Mouse (Mus musculus): ENCODE data around the gene Ttll6.

Gene Ttll6

DNA sequence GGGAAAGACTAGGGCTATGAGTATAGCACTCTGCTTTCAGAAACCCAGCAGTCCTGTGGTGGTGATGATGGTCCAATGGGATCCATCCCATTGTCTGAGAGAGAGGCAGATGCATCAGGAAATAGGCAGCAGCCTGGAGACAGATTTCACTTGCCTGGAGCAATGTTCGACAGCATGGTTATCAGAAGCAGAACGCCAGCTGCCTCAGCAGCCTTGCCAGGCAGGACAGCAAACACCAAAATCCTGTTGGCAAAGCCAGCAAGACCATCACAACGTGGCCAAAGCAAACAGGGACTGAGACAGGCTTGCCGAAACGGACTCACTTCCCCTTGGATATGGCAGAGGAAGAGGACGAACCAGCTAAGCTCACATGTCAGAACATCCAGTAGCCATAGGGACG, 35.4 kb downstream of the Ttll6 start:
- no peak for DNase-seq (ENCODE audit: low read depth)

GRCm38 (mm10) chr11:96170711-96171379, 37.3 kb downstream of the Ttll6 start:
- DNase-seq (ENCODE audit: low read depth) = no peak

DNA sequence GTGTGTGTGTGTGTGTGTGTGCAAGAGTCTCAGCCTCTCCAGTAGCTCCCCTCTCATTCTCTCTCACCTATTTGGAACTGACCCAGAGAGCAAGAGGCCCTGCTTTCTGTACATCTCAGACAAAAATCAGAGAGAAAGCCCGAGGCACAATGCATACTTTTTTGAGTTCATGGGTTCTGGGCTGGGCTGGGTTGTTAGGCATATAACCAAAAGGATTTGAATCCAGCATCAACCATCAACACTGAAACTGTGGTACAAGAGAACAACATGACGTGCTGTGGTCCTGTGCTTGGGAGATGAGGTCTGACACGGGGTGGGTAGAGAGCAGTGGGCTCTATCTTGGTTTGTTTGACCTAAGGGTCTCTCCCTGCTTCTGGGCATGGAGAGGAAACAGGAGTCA, 38.0 kb downstream of the Ttll6 start:
- no peak for DNase-seq (ENCODE audit: low read depth)

DNA sequence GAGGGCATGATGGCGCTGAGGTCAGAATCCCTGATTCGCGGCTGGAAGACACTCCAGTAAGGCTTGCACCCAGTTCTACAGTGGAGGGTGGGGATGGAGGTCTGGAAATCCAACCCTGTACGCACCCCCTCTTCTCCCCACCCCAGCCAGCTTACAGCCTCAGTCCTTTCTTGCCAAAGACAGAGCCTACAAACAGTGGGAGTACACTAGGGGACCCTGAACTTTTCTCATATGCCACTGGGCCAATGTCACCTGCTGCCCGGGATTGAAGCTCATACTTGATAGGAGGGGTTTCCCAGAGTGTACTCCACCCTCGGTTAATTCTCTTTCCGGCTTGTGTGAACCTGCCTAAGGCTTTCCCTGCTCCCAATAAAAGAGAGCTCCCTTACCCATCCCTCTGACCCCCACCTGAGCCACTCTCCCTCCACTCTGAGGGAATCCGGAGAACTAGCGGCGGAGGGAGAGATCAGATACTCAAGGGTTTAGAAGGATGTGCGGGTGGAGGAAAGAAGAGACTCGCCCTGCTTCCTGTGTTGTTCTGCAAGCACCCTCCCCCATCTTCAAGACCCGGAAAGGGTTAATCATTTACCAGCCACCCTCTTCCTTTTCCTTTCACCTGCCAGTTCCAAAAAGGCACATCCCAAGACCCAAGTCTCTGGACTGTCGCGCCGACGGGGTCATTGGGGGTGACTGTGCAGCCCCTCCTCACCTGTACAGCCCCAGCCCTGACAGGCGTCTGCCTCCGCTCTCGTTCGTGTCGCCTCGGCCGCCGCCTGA, 39.1 kb downstream of the Ttll6 start:
- DNase-seq (ENCODE audit: low read depth) = peak; percentile 54

GRCm38 (mm10) chr11:96173288-96173840, 39.8 kb downstream of the Ttll6 start:
- DNase-seq (ENCODE audit: low read depth) = no peak

- no peak for DNase-seq (ENCODE audit: low read depth)
These were observed 41.3 kb downstream of the Ttll6 start for GRCm38 (mm10) chr11:96174881-96175280.

DNA sequence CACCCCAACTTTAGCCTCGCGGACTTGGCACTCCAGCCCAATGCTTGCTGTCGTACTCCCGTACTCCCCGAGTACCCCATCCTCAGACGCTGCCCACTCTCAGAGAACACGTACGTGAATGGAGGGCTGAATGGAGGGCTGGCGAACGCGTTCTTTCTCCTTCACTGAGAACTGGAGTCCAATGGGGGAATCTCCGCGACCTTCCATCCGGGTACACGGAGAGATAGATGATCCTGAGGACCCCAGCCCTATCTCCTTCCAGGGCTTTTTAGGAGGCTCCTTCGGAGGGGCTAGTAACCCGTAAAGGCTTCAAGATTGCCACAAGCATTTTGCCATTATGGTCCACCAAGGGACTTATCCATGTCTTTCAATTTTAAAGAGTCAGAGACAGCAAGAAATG, 41.9 kb downstream of the Ttll6 start:
- no peak for DNase-seq (ENCODE audit: low read depth)

- DNase-seq (ENCODE audit: low read depth) = no peak
These were observed 42.5 kb downstream of the Ttll6 start for GRCm38 (mm10) chr11:96175951-96176530.

DNA sequence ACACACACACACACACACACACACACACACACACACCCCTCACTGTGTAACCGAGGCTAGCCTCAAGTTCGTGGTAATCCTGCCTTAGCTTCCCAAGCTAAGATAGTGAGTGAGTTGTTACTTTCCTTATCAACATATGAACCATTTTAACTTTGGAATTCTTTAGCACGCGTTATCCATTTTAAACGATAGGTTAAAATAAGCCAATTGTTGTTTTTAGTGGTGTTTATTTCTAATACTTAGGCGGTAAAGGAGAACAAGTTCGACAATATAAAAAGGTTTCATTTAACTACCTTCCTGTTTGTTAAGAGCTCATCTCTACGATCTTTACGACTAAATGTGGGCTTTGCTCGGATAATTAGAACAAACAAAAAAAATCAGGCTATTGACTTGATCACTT, 43.3 kb downstream of the Ttll6 start:
- no peak for DNase-seq (ENCODE audit: low read depth)

DNA sequence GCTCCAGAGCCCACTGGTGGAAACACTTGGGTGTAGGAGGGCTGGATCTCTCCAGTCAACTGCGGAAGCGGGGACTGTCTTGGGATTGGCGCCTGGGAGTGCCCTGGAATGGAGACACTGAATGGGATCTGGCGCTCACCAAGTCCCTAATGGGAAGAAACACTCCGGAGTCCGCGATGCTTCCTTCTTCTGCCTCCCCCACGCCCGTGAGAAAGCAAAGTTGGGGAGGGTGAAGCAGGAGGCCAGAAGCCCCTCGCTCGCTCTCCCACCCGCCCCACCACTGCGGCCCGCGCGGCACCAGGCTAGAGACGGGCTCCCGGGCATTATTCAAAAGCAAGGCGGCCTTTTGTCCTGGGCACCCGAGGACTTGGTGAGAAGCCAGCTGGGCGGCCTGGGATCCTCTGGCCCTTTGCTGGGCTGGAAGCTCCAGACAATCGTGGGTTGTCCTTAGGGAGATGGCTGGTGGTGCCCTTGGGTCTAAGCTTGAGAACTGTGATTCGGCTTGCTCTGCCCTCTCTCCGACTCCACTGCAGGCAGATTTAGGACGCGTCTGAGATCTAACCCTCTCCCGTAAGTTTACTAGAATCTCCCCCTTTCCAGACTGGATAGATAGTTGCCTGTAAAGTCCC, 44.1 kb downstream of the Ttll6 start:
- no peak for DNase-seq (ENCODE audit: low read depth)

- no peak for DNase-seq (ENCODE audit: low read depth)
These were observed 44.8 kb downstream of the Ttll6 start for GRCm38 (mm10) chr11:96178356-96178755.

GRCm38 (mm10) chr11:96178911-96179503, 45.4 kb downstream of the Ttll6 start:
- no peak for DNase-seq (ENCODE audit: low read depth)

DNA sequence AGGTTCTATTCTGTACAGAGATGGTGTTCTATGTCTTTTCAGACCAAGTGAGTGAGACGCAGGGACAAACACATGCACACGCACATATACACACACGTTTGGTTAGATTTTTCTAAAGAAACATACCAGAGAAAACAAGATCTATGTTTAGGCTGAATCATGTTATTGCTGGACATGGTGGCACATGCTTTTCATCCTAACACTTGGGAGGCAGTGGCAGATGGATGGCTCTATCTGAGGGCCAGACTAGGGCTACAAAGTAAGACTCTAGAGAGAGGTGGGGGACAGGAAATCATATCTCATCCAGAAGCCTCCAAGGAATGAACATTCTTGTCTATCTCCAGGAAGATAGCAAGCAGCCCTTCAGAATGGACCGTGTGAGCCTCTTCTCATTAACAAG, 47.5 kb downstream of the Ttll6 start:
- DNase-seq (ENCODE audit: low read depth) = no peak

- DNase-seq (ENCODE audit: low read depth) = no peak
These were observed 50.6 kb downstream of the Ttll6 start for GRCm38 (mm10) chr11:96184233-96184632.

GRCm38 (mm10) chr11:96187321-96187720, 53.7 kb downstream of the Ttll6 start:
- DNase-seq (ENCODE audit: low read depth) = no peak

GRCm38 (mm10) chr11:96189810-96190522, 56.4 kb downstream of the Ttll6 start:
- no peak for DNase-seq (ENCODE audit: low read depth)

- no peak for DNase-seq (ENCODE audit: low read depth)
These were observed 57.5 kb downstream of the Ttll6 start for GRCm38 (mm10) chr11:96191132-96191531.

DNA sequence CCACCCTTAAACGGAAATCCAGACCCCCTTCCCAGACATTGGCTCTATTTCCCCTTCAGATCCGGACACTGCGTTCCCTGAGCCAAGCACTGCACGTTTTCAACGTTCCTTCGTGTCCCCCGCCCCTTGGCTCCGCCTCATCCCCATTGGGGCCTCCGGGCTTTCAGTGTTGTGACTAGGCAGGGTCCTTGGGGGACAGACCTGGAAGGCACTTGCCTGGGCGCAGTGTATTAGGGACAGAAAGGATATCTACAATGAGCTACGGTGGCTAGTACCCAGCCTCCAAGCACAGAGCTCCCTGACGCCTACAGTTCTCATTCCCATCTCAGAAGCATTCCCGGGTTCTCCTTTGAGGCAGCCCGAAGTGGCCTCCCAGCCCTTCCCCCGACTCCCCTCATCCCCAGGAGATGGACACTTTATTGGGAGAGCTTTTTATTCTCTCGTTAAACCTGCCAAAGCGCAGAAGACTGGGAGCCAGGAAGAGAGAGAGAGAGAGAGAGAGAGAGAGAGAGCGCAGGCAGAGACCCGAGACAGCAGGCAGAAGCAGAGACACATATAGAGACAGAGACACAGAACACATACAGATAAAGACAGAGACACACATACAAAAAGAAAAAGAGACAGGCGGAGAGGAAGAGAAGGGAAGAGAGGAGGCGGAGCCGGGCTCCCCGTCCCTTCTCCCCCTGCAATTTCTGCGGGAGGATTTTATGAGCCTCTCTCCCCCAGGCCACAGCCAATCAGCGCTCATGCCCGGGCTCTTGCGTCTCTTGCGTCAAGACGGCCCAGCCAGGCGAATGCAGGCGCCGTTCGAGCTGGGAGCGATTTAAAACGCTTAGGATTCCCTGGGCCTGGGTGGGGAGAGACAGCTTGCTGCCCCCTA, 60.2 kb downstream of the Ttll6 start, which contains the start of gene Hoxb13:
Gene Hoxb13 (plus strand): TSS at position 796 of the 880 bp plus-strand sequence.
- DNase-seq (ENCODE audit: low read depth) = peak; percentile 32

GRCm38 (mm10) chr11:96194401-96194710, 60.8 kb downstream of the Ttll6 start:
- DNase-seq (ENCODE audit: low read depth) = no peak

DNA sequence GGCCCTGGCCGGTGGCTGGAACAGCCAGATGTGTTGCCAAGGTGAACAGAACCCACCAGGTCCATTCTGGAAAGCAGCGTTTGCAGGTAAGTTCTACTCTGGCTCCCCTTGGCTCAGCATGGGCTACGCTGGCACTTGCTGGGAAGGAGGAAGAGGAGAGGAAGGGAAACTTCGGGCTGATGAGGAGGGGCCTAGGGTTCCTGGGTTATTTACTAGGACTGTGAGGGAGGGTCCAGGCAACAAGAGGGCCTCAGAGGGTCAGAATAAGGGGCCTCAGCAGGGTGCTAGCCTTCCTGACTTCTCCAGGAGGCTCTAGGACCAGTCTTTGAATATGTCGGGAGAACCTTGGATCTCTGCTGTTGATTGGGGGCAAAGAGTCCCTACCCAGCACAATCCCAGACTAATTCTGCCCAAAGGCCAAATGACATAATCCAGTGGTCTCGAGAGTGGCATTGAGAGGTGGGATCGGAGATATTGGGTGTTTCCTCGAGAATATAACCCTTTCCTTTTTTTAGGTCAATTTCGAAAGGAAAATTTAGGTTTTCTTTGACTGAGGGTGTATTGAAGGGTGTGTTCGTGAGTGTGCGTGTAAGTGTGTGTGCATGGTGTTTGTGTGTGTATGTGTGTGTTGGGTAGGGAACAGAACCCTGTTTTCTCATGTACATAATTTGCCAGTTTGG, 61.5 kb downstream of the Ttll6 start:
- no peak for DNase-seq (ENCODE audit: low read depth)
